Mouse (Mus musculus) cortical plate, adult 2 months (tissue): ENCODE data around the gene Tnfrsf1b.

Source experiments
- CTCF ChIP-seq: fragments of 200-500 bp; IDR thresholded peaks from 2 replicates; pipeline ENCODE4 v1.5.1; 2011; ENCODE audit warnings: mild to moderate bottlenecking, control low read depth, low read length; ENCODE audit not compliant: insufficient read depth; ENCODE audit errors: extremely low read depth
- POLR2A ChIP-seq: fragments of 200-500 bp; IDR thresholded peaks from 2 replicates; pipeline ENCODE4 v1.6.1; 2011; ENCODE audit warnings: mild to moderate bottlenecking, low read length, control low read depth; ENCODE audit not compliant: insufficient read depth; ENCODE audit errors: extremely low read depth

- no peak for TF ChIP-seq POLR2A
- TF ChIP-seq CTCF = no peak
These were observed 19.8 kb upstream of the Tnfrsf1b start for GRCm38 (mm10) chr4:145266505-145266904.
